Mouse (Mus musculus) small intestine, adult 2 months (tissue): ENCODE results near the gene Ubqlnl.

ENCODE experiments used
- CTCF ChIP-seq: fragments of 200-500 bp; IDR thresholded peaks from 2 replicates; pipeline ENCODE4 v1.5.1; 2012; ENCODE audit warnings: low read depth, mild to moderate bottlenecking, control low read depth, inconsistent platforms, low read length, moderate library complexity, mixed read lengths; ENCODE audit not compliant: insufficient replicate concordance, insufficient read length; ENCODE audit errors: extremely low read depth
- POLR2A ChIP-seq: fragments of 200-500 bp; IDR thresholded peaks from 2 replicates; pipeline ENCODE4 v1.6.1; 2012; ENCODE audit warnings: low read depth, mild to moderate bottlenecking, control low read depth, inconsistent platforms, low read length, moderate library complexity

DNA sequence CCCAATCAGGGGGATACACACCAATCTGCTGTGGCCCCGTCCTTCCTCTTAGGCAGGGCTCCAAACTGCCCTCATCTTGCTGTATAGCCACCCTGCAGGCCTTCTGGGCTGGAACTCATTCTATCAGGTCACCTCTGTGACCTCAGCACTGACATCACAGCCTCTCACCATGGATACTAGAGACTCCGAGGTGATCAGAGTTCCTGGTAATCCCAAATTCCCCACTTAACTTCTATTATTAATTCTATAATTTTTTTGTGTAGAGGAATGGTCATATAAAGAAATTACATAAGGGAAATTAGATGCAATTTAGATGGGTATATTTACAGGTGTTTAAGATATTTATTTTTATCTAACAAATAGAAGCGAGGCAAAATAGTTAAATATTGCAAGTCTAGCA, 7.2 kb downstream of the Ubqlnl start, which contains the start of gene Ubqln3:
- TF ChIP-seq CTCF: no peak
- no peak for TF ChIP-seq POLR2A
